Mouse (Mus musculus) CD8-positive naive resting alpha-beta T cell, adult 57 days (primary cell): Measurements from ENCODE around the gene Unc13a. TPM values are rescaled to one million over a fixed set of nuclear protein-coding genes. Genes with fewer than 3 reads are reported as not detected.

ENCODE experiments used
- total RNA-seq: library from RNA; stranded (reverse); gene quantifications from one replicate; pipeline ENCODE4 v1.2.4, GENCODE M21; 2023

Unc13a gene
- 0.77 TPM for total RNA-seq

DNA sequence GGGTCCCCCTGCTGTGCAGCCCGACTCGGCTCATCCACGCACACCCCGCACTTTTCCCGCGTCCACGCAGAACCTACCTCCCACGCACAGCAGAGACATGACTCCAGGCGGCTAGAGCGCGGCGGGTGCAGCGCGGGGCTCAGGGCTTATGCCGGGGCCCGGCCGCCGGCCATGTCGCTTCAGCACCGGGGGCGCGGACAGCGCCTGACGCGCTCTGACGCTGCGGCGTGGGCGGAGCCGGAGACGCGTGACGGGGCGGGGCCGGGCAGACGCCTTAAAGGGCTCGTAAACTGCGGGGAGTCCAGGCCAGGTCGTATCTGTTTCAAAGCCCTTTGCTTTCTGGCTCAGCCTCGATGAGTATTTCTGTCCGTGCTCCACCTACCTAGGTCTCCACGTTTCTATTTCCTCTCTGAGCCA lies at the start of gene Unc13a:
Gene Unc13a, minus strand, starts transcription at position 209 of the 417 bp plus-strand sequence.

GRCm38 (mm10) chr8:71701414-71702086 lies 30.0 kb upstream of the Unc13a start, which contains the start of gene B3gnt3:
B3gnt3 (minus strand) TSS chr8:71701789.

GRCm38 (mm10) chr8:71689028-71689427 lies 17.5 kb upstream of the Unc13a start, which contains the start of gene Insl3:
Insl3 (plus strand) TSS chr8:71689214.

DNA sequence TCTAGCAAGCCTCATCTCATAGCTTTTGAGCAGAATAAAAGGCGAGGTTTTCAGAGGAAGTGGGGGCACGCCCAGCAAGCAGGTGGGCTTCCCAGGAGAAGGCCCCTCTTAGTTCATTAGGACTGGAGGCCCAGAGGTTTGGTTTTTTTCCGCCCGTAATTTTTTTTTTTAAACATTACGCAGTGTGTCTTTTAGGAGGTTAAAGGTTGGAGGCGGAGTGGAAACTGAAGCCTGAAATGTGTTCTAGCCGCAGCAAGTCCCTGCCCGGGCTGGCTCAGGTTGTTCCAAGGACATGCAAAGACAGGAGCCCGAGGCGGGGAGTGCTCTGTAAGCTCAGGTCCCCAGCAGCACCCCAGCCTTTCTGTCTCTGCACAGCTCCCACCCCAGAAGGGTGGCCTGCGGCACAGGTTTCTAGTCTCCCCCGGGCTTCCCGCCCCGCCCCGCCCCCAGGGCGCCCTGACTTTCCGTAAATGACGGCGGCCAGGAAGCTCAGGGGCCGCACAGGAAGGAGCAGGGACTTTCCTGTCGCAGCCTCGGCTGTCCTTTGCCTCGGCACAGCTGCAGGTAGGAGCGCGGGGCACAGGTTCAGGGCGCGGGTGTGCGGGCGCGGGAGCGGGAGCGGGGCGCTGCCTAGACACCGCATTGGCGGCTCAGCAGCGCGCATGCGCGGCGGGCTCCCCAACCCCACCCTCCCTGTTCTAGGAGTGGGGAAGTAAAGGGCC lies 4.6 kb upstream of the Unc13a start, which contains the start of gene Jak3:
Gene Jak3, plus strand, starts transcription at position 277 of the 722 bp plus-strand sequence.

GRCm38 (mm10) chr8:71610822-71611651 lies 60.5 kb downstream of the Unc13a start, which contains the start of gene Colgalt1:
Colgalt1 (plus strand) TSS chr8:71610998.

DNA sequence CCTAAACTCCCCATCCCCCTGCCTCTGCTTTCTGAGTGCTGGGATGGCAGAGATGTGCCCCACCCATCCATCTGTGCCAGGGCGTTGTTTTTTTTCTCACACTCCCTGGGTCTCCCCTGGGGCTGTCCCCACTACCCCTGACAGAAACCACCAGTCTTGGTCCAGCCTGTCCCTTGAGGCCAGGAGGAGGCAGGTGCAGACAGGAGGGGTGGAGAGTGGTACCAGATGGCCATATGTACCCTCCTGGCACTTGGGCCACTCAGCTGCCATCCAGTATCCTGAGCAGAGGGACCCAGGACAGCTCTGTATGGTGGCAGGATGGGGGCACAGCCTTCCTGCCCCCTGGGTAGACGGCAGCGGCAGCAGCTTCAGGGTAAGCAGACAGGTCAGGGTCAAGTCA lies 74.1 kb downstream of the Unc13a start, which contains the start of gene Fam129c:
Gene Fam129c, plus strand, starts transcription at position 198 of the 400 bp plus-strand sequence.

DNA sequence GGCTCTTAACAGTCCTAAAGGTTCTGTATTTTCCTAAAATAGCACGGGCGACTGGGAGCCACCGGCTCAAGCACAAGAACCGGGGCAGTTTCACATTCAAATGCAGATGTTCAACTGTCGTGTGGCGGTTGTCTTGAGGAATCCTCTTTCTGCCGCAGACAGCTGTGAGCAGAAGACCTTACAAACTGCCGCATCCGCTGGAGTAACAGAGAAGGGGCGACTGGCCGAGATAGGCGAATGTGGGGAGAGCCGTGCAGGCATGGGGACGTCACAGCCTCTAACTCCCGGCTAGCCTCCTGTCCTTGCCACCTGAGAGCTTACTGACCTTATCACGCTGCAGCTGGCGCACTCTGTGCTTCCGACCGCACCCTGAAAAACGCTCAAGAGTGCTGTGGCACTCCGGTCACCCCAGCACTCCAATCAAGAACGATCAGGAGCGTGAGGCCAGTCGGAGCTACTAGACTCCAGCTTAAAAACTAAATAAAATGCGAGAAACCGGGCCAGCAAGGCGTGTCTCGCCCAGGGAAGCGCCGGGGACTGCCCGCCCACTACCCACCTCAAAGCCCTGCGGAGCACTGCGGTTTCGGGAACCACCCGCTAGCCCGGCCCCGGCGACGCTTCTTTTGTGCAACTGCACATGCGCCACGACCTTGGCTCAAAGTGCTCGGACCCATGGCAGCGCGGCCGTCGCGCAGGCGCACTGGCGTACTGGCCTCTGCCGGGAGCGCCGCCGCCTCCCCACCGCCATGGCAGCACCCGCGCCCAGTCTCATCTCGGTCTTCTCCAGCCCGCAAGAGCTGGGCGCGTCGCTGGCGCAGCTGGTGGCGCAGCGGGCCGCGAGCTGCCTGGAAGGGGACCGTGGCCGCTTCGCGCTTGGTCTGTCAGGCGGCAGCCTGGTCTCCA lies 79.8 kb downstream of the Unc13a start, which contains the start of gene Pgls:
Gene Pgls, plus strand, starts transcription at position 706 of the 903 bp plus-strand sequence.

Other genes starting within 250 kb of the Unc13a start
- gene Abhd8, start 208.1 kb downstream of the Unc13a start, total RNA-seq, result 76.5 TPM
- gene Mrpl34, start 206.8 kb downstream of the Unc13a start, total RNA-seq, result 39.7 TPM
- 90.7 TPM for gene Dda1, start 202.6 kb downstream of the Unc13a start, total RNA-seq
- 24.0 TPM for gene Ano8, start 185.8 kb downstream of the Unc13a start, total RNA-seq
- gene Gtpbp3, start 183.7 kb downstream of the Unc13a start, total RNA-seq, result 20.5 TPM
- gene Plvap, start 160.0 kb downstream of the Unc13a start, total RNA-seq, result 0.67 TPM
- not detected for gene Ccdc194, start 146.0 kb downstream of the Unc13a start, total RNA-seq
- gene Bst2, start 134.3 kb downstream of the Unc13a start, total RNA-seq, result 62.4 TPM
- gene Mvb12a, start 128.8 kb downstream of the Unc13a start, total RNA-seq, result 27.2 TPM
- 2.2 TPM for gene Tmem221, start 112.9 kb downstream of the Unc13a start, total RNA-seq
- gene Nxnl1, start 105.2 kb downstream of the Unc13a start, total RNA-seq, result not detected
- gene Slc27a1, start 102.9 kb downstream of the Unc13a start, total RNA-seq, result 6.8 TPM
- 52.5 TPM for gene Pgls, start 79.6 kb downstream of the Unc13a start, total RNA-seq
- 11.5 TPM for gene Fam129c, start 74.1 kb downstream of the Unc13a start, total RNA-seq
- 50.7 TPM for gene Colgalt1, start 60.8 kb downstream of the Unc13a start, total RNA-seq
- 89.5 TPM for gene Jak3, start 4.5 kb upstream of the Unc13a start, total RNA-seq
- 50.5 TPM for gene Insl3, start 17.5 kb upstream of the Unc13a start, total RNA-seq
- gene B3gnt3, start 30.0 kb upstream of the Unc13a start, total RNA-seq, result 0.98 TPM
- gene Fcho1, start 54.0 kb upstream of the Unc13a start, total RNA-seq, result 133 TPM
- gene Zfp709, start 210.3 kb upstream of the Unc13a start, total RNA-seq, result 11.6 TPM
- 7.2 TPM for gene Zfp882, start 236.9 kb upstream of the Unc13a start, total RNA-seq
- gene Zfp617, start 236.9 kb upstream of the Unc13a start, total RNA-seq, result 8.7 TPM